Mouse (Mus musculus): ENCODE measurements at regions not wholly inside any gene's neighbourhood (a gene's known extent, or its start where the extent isn't known, plus 50 kb on each side); places are given as distances from the start of the nearest gene placed in this dataset.

DNA sequence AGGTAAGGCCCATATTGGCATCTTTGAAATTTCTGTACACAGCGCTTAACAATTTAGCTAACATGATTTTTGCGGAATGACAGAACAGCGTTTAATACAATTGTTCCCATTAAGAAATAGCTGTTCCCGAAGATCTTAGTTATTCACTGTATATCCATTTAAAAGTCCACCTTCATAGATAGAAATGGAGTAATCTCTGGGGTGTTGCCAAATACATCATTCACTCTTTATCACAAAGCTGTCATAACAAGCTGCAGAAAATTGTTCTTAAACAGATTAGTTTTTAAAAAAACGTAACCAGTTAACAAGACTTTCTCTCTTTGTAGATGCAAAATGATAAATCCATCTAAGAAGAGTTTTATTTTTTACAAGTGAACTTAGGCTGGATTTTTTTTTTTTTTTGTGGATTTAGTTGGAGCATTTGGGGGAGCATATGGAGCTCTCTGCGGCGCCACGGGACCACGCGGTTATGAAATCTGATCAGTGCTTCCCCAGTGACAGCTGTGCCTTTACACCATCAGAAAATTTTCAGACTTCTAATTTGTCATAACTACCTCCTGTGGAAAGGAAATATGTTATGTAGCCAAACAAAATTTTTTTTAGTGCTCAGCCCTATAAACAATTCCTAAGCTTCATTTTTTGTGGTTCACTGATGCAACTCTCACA lies 394.4 kb upstream of the Plscr5 start:
- Histone ChIP-seq H3K4me2 (ENCODE audit: low read depth, low read length) (no peak overlapping the region), H3K4me1 (ENCODE audit: control insufficient read depth, insufficient read depth, low read length) (no peaks in the 10 kb centered on the region), H3K9ac (replicated peaks; ENCODE audit: low read depth, low read length) (no peak overlapping the region), H3K27me3 (ENCODE audit: control insufficient read depth, insufficient read depth, low read length) (no peaks in the 10 kb centered on the region), H3K9me3 (ENCODE audit: control insufficient read depth, low read length) (no peaks in the 10 kb centered on the region), H3K27ac (ENCODE audit: low read depth, low read length) (no peak overlapping the region), H3K4me3 (ENCODE audit: low read depth, low read length) (no peak overlapping the region), H3K36me3 (ENCODE audit: control insufficient read depth, insufficient read depth, low read length) (no peaks in the 10 kb centered on the region)
- 91% methylated on average over 10 of the region's 10 CpGs for WGBS
- no peak for ATAC-seq (ENCODE audit: low read depth)

DNA sequence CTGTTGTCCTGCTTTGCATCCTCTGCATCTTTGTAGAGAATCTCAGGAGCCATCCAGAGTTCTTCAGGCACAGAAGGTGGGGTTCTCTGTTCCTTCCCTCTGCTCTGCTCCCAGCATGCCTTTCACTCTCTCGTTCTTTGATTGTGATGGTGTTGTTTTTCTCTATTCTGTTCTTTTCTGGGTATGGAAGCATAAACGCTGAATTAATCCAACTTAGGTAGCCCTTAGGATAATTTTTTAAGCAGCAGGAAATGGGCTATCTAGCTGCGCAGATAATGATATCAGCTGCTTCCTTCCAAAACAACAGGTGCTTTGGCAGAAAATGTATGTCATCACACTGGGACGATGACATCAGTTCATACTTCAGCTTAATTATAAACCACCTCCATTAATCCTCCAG lies 395.8 kb upstream of the Plscr5 start:
- Histone ChIP-seq H3K9ac (replicated peaks; ENCODE audit: low read depth, low read length) (no peak overlapping the region), H3K27me3 (ENCODE audit: control insufficient read depth, insufficient read depth, low read length) (no peaks in the 10 kb centered on the region), H3K4me1 (ENCODE audit: control insufficient read depth, insufficient read depth, low read length) (no peaks in the 10 kb centered on the region), H3K36me3 (ENCODE audit: control insufficient read depth, insufficient read depth, low read length) (no peaks in the 10 kb centered on the region), H3K4me2 (ENCODE audit: low read depth, low read length) (no peak overlapping the region), H3K27ac (ENCODE audit: low read depth, low read length) (no peak overlapping the region), H3K9me3 (ENCODE audit: control insufficient read depth, low read length) (no peaks in the 10 kb centered on the region), H3K4me3 (ENCODE audit: low read depth, low read length) (no peak overlapping the region)
- 88% methylated on average over 4 of the region's 4 CpGs for WGBS
- no peak for ATAC-seq (ENCODE audit: low read depth)

DNA sequence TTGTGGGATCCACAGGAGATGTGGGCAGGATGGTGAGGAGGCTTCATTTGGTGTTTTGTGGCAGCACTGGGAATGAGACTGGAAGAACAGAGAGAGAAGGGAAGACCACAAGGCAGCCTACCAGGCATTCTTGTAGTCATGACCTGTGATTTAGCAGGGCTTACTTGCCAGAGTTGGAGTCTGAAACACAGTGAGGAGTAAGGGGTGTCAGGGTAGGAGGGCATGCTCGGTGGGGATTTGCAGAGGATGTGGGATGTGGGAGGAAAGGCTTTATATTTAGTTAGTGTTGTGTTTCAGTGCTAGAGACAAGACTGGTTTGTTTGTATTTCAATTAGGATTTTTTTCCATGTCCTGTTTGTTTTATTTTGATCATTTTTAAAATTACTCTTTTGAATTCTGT lies 387.3 kb upstream of the Zic1 start:
- ATAC-seq (ENCODE audit: low read depth): no peak
- Histone ChIP-seq H3K9ac (replicated peaks; ENCODE audit: low read depth, low read length) (no peak overlapping the region), H3K4me2 (ENCODE audit: low read depth, low read length) (no peak overlapping the region), H3K4me3 (ENCODE audit: low read depth, low read length) (no peak overlapping the region), H3K27ac (ENCODE audit: low read depth, low read length) (no peak overlapping the region), H3K27me3 (ENCODE audit: control insufficient read depth, insufficient read depth, low read length) (no peaks in the 10 kb centered on the region), H3K36me3 (ENCODE audit: control insufficient read depth, insufficient read depth, low read length) (no peaks in the 10 kb centered on the region), H3K4me1 (ENCODE audit: control insufficient read depth, insufficient read depth, low read length) (no peaks in the 10 kb centered on the region), H3K9me3 (ENCODE audit: control insufficient read depth, low read length) (no peaks in the 10 kb centered on the region)
- 78% methylated on average over 1 of the region's 1 CpGs for WGBS

DNA sequence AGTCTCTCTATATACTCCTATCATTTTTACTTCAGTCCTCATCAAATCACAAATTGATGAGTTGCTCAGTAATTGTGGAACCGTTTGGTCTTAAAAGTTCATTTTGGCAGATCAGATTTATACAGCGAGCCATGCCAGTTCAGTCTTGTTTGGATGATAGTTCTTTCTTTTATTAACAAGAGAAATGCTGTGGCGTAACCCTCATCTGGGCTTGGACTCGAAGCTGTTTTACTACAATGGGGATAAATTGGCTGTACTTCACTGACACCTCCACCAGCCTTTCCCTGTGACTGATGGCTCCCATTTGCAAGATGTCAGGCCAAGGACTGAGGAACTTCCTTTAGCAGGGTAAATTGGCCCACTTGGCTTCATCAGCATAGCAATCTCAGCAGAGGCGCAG lies 345.5 kb upstream of the Zic1 start:
- no peaks in the 10 kb centered on the region for H3K4me1 ChIP-seq (ENCODE audit: control insufficient read depth, insufficient read depth, low read length)
- no peak overlapping the region for H3K27ac ChIP-seq (ENCODE audit: low read depth, low read length)
- no peak for ATAC-seq (ENCODE audit: low read depth)
- no peak overlapping the region for H3K9ac ChIP-seq (replicated peaks; ENCODE audit: low read depth, low read length)
- no peak overlapping the region for H3K4me3 ChIP-seq (ENCODE audit: low read depth, low read length)
- H3K9me3 ChIP-seq (ENCODE audit: control insufficient read depth, low read length): no peaks in the 10 kb centered on the region
- 72% methylated on average over 5 of the region's 5 CpGs for WGBS
- no peaks in the 10 kb centered on the region for H3K36me3 ChIP-seq (ENCODE audit: control insufficient read depth, insufficient read depth, low read length)
- H3K4me2 ChIP-seq (ENCODE audit: low read depth, low read length): no peak overlapping the region
- H3K27me3 ChIP-seq (ENCODE audit: control insufficient read depth, insufficient read depth, low read length): no peaks in the 10 kb centered on the region

DNA sequence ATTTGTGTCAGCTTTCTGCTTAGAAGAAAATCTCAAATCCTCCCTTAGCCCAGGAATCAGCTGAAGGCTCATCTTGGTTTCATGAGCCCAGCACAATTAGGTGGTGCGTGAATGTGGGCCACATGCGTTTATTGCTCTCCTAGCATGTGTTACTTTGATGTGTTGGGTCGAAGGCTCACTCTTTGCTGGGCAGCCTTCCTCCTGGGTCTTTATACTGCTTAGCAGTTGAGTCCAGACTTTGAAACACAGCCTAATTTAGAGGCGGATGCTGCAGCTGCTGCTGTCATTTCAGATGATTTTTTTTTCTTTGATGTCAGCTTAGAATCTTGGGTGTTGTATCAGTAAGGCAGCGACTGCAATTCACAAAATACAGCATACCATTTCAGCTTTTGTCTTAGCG lies 315.2 kb upstream of the Zic1 start:
- whole genome bisulfite sequencing: 48% methylated on average over 6 of the region's 6 CpGs
- H3K9me3 ChIP-seq (ENCODE audit: control insufficient read depth, low read length): no peaks in the 10 kb centered on the region
- H3K36me3 ChIP-seq (ENCODE audit: control insufficient read depth, insufficient read depth, low read length): no peaks in the 10 kb centered on the region
- H3K4me1 ChIP-seq (ENCODE audit: control insufficient read depth, insufficient read depth, low read length): no peaks in the 10 kb centered on the region
- H3K4me2 ChIP-seq (ENCODE audit: low read depth, low read length): no peak overlapping the region
- no peak overlapping the region for H3K4me3 ChIP-seq (ENCODE audit: low read depth, low read length)
- no peak overlapping the region for H3K27ac ChIP-seq (ENCODE audit: low read depth, low read length)
- H3K27me3 ChIP-seq (ENCODE audit: control insufficient read depth, insufficient read depth, low read length): no peaks in the 10 kb centered on the region
- no peak overlapping the region for H3K9ac ChIP-seq (replicated peaks; ENCODE audit: low read depth, low read length)
- no peak for ATAC-seq (ENCODE audit: low read depth)

DNA sequence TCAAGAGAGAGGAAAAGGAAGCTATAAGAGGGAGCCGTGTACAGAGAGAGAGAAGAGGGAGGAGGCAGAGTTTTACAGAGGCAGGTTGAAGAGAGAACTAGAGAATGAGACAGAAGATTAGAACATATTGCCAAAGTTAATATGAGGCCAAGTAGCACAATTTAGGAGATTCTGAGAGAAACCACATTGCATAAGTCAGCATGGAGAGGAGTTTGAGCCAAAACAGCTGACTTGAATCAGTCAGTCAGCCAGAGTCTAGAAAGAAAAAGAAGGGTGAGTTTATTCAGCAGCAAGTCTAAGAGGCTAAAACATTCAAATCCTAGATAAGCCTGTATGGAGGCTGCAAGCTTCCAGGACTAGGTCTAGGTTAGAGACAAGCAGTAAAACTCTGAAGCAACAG lies 301.1 kb upstream of the Zic1 start:
- H3K9ac ChIP-seq (replicated peaks; ENCODE audit: low read depth, low read length): no peak overlapping the region
- no peak overlapping the region for H3K4me3 ChIP-seq (ENCODE audit: low read depth, low read length)
- H3K4me1 ChIP-seq (ENCODE audit: control insufficient read depth, insufficient read depth, low read length): no peaks in the 10 kb centered on the region
- no peak overlapping the region for H3K27ac ChIP-seq (ENCODE audit: low read depth, low read length)
- no peaks in the 10 kb centered on the region for H3K9me3 ChIP-seq (ENCODE audit: control insufficient read depth, low read length)
- H3K4me2 ChIP-seq (ENCODE audit: low read depth, low read length): no peak overlapping the region
- H3K27me3 ChIP-seq (ENCODE audit: control insufficient read depth, insufficient read depth, low read length): no peaks in the 10 kb centered on the region
- WGBS: 85% methylated on average over 1 of the region's 1 CpGs
- ATAC-seq (ENCODE audit: low read depth): no peak
- H3K36me3 ChIP-seq (ENCODE audit: control insufficient read depth, insufficient read depth, low read length): no peaks in the 10 kb centered on the region

DNA sequence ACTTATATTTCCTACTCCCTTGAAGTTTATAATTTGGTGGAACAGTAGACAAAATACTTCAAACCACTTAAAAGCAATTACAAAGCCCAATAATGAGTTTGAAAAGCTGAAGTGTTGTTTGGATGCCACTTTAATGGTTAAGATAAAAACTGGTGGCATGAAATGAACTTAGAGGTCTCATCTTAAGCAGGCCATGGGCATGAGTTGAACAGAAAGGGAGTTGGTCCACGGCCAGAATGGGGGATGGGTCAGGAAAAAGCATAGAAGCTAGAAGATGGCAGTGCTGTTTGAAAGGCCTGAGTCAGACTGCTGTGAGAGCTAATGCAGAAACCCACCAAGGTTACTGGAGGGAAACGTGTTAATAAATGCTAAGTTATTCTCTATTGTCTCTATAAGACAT lies 294.5 kb upstream of the Zic1 start:
- Histone ChIP-seq H3K27me3 (ENCODE audit: control insufficient read depth, insufficient read depth, low read length) (no peaks in the 10 kb centered on the region), H3K27ac (ENCODE audit: low read depth, low read length) (no peak overlapping the region), H3K9me3 (ENCODE audit: control insufficient read depth, low read length) (no peaks in the 10 kb centered on the region), H3K4me2 (ENCODE audit: low read depth, low read length) (no peak overlapping the region), H3K9ac (replicated peaks; ENCODE audit: low read depth, low read length) (no peak overlapping the region), H3K4me1 (ENCODE audit: control insufficient read depth, insufficient read depth, low read length) (no peaks in the 10 kb centered on the region), H3K4me3 (ENCODE audit: low read depth, low read length) (no peak overlapping the region), H3K36me3 (ENCODE audit: control insufficient read depth, insufficient read depth, low read length) (no peaks in the 10 kb centered on the region)
- 75% methylated on average over 2 of the region's 2 CpGs for WGBS
- no peak for ATAC-seq (ENCODE audit: low read depth)

DNA sequence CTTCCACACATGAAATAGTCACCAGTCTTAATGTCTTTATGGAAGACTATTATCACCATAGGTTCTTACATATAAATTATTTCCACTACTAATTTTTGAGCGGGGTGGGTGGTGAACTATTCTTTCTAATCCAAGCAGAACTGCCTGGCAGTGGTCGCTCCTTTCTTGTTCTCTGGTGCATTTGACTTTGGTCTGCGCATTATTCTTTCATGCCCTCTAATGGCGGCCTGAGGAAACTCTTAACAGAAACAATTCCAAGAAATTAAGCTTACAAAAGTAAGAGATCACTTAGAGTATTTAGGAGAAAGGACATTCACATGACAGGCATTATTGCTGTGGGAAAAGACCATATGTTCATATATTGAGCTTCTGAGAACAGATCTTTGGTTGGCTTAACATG lies 288.5 kb upstream of the Zic1 start:
- H3K4me2 ChIP-seq (ENCODE audit: low read depth, low read length): no peak overlapping the region
- no peaks in the 10 kb centered on the region for H3K9me3 ChIP-seq (ENCODE audit: control insufficient read depth, low read length)
- 44% methylated on average over 4 of the region's 4 CpGs for WGBS
- H3K9ac ChIP-seq (replicated peaks; ENCODE audit: low read depth, low read length): no peak overlapping the region
- H3K4me1 ChIP-seq (ENCODE audit: control insufficient read depth, insufficient read depth, low read length): no peaks in the 10 kb centered on the region
- no peak overlapping the region for H3K27ac ChIP-seq (ENCODE audit: low read depth, low read length)
- no peak for ATAC-seq (ENCODE audit: low read depth)
- no peaks in the 10 kb centered on the region for H3K27me3 ChIP-seq (ENCODE audit: control insufficient read depth, insufficient read depth, low read length)
- H3K4me3 ChIP-seq (ENCODE audit: low read depth, low read length): no peak overlapping the region
- no peaks in the 10 kb centered on the region for H3K36me3 ChIP-seq (ENCODE audit: control insufficient read depth, insufficient read depth, low read length)

DNA sequence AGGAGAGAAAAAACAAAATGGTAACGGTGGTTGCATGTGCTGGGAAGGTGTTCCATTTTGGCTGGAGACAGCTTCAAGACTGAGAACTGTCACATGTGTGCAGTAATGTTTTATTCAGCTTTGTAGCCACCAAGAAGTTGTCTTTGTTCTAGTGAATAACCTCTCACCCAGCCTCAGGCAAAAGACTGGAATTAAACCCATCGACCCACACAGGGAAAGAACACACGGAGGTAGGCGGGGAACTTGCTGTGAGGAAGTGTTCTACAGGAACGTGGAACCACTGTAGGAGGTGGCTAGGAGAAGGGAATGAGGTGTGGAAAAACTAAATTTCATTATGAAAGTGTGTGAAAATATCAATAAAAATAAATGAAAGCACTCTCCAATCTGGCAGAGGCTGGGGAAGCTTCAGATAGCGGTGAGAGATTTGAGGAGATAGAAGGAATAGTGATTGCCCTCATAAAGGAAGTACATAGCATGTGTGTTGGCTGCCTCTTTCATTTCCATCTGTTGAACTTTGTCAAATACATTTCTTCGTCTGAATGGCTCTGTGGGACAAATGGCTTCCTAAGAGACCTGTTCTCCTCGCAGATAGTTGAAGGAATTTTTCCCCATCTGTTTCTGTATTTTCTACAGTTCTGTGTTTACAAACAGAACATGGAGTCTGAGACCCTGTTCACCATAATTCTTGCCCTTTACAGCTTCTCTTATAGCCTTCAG lies 286.9 kb upstream of the Zic1 start:
- Histone ChIP-seq H3K4me2 (ENCODE audit: low read depth, low read length) (no peak overlapping the region), H3K9ac (replicated peaks; ENCODE audit: low read depth, low read length) (no peak overlapping the region), H3K27ac (ENCODE audit: low read depth, low read length) (no peak overlapping the region), H3K9me3 (ENCODE audit: control insufficient read depth, low read length) (no peaks in the 10 kb centered on the region), H3K4me3 (ENCODE audit: low read depth, low read length) (no peak overlapping the region), H3K36me3 (ENCODE audit: control insufficient read depth, insufficient read depth, low read length) (no peaks in the 10 kb centered on the region), H3K4me1 (ENCODE audit: control insufficient read depth, insufficient read depth, low read length) (no peaks in the 10 kb centered on the region), H3K27me3 (ENCODE audit: control insufficient read depth, insufficient read depth, low read length) (no peaks in the 10 kb centered on the region)
- WGBS: 52% methylated on average over 8 of the region's 8 CpGs
- no peak for ATAC-seq (ENCODE audit: low read depth)
